Mouse (Mus musculus) lung, postnatal 0 days (tissue): ENCODE results near the gene Oasl1. TPM values are rescaled to one million over a fixed set of nuclear protein-coding genes. Genes with fewer than 3 reads are reported as not detected.
"Not testable (repeated sequence)": the region's sequence is repeated elsewhere in the genome, so short reads cannot be mapped to it uniquely, and the experiment has no call there.

ENCODE experiments used
- ATAC-seq: fragments of 200-750 bp; cut with Nextera tagmentation; 2 replicates; pipeline ENCODE4 v1.8.0; 2017; ENCODE audit warnings: moderate library complexity
- DNase-seq: peaks from one replicate; pipeline ENCODE4 v3.0.0-alpha.2; 2016; ENCODE audit warnings: low spot score
- H3K27ac ChIP-seq: fragments of 300-500 bp; sonication (generic); 2 replicates; pipeline ENCODE4 v1.5.1; 2014; ENCODE audit warnings: antibody characterized with exemption, mild to moderate bottlenecking, low read length, mixed read lengths
- H3K27me3 ChIP-seq: fragments of 300-500 bp; sonication (generic); replicated peaks from 2 replicates; pipeline ENCODE4 v1.6.1; 2014; ENCODE audit warnings: low read length, mixed read lengths; ENCODE audit not compliant: insufficient read depth
- H3K36me3 ChIP-seq: fragments of 300-500 bp; sonication (generic); 2 replicates; pipeline ENCODE4 v1.6.1; 2014; ENCODE audit warnings: low read length, mixed read lengths; ENCODE audit not compliant: insufficient read depth
- H3K4me1 ChIP-seq: fragments of 300-500 bp; sonication (generic); 2 replicates; pipeline ENCODE4 v1.6.1; 2014; ENCODE audit warnings: antibody characterized with exemption, low read depth, low read length, mixed read lengths; ENCODE audit not compliant: insufficient read depth
- H3K4me2 ChIP-seq: fragments of 300-500 bp; sonication (generic); replicated peaks from 2 replicates; pipeline ENCODE4 v1.6.1; 2014; ENCODE audit warnings: low read depth, mild to moderate bottlenecking, low read length, moderate library complexity, mixed read lengths
- H3K4me3 ChIP-seq: fragments of 300-500 bp; sonication (generic); 2 replicates; pipeline ENCODE4 v1.5.1; 2014; ENCODE audit warnings: low read depth, low read length
- H3K9ac ChIP-seq: fragments of 300-500 bp; sonication (generic); replicated peaks from 2 replicates; pipeline ENCODE4 v1.6.1; 2014; ENCODE audit warnings: low read depth, mild to moderate bottlenecking
- H3K9me3 ChIP-seq: fragments of 300-500 bp; sonication (generic); 2 replicates; pipeline ENCODE4 v1.6.1; 2016; ENCODE audit warnings: low read length, mixed read lengths
- CTCF ChIP-seq: IDR thresholded peaks from 2 replicates; pipeline ENCODE4 v1.5.1; 2016; ENCODE audit warnings: antibody characterized with exemption, mild to moderate bottlenecking
- EP300 ChIP-seq: IDR thresholded peaks from 2 replicates; pipeline ENCODE4 v1.6.1; 2016; ENCODE audit warnings: antibody characterized with exemption, mild to moderate bottlenecking, control low read depth
- WGBS: fragments of 180-500 bp; shearing (Covaris S2); extraction: QIAGEN DNeasy Blood & Tissue Kit; methylation state at CpG from one replicate; pipeline ENCODE4 v1.1.7; 2014; 5-methylcytosine and 5-hydroxymethylcytosine counted together
- polyA plus RNA-seq: library from polyadenylated mRNA; unstranded; fragments of >200 nt; fragmentation: Nextera tagmentation; extraction: Ambion mirVana; gene quantifications from 2 replicates; pipeline ENCODE4 v1.2.1, GENCODE M21; 2015

Gene Oasl1
- polyA plus RNA-seq: 0.92 and 1.8 TPM in 2 replicates

GRCm38 (mm10) chr5:114922998-114923473 is at the start of gene Oasl1:
Gene Oasl1 (plus strand): TSS chr5:114923240.
- WGBS: 12% methylated on average over 15 of the region's 15 CpGs

DNA sequence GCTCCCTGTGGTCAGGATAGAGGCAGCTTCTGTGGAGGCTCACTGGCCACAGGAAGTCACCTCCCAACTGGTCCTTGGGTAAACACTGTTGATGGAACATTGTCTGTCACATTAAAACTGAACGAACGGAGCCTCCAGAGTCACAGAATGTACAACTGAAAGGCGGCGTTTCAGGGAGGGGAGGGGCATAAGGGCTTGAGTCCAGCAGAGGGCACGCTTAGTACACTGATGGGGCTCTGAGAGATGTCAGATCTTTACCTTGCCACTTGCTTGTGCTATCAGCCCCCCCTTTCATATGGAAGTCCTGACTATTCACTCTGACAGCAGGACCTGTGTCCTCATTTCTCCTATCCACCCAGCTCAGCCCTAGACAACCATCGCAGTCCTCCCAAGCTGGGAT is 47.2 kb upstream of the Oasl1 start:
- DNase-seq: peak; percentile 23
- H3K36me3 ChIP-seq: no peaks in the 10 kb centered on the region
- WGBS: 18% methylated on average over 6 of the region's 6 CpGs
- ATAC-seq: no peak
- H3K27me3 ChIP-seq: 0 out of 2 replicates have a peak, but pooled peaks cover 4% of the 10 kb centered on the region
- no peak overlapping the region for H3K4me2 ChIP-seq
- no peak overlapping the region for H3K9ac ChIP-seq
- H3K4me3 ChIP-seq: no peak overlapping the region
- no peak overlapping the region for H3K27ac ChIP-seq
- H3K9me3 ChIP-seq: no peaks in the 10 kb centered on the region
- no peaks in the 10 kb centered on the region for H3K4me1 ChIP-seq
- TF ChIP-seq CTCF (peak; percentile 57), EP300 (no peak)

More at GRCm38 (mm10) chr5:114922998-114923473, at the start of gene Oasl1:
- Histone ChIP-seq H3K9me3 (no peaks in the 10 kb centered on the region; the same call in 1 of the 2 replicates), H3K27me3 (no peaks in the 10 kb centered on the region), H3K27ac (no peak within 1 kb of the TSS), H3K4me3 (peak within 1 kb of the TSS; percentile 40), H3K4me2 (peak within 1 kb of the TSS; percentile 68), H3K36me3 (no peaks in the 10 kb centered on the region), H3K4me1 (no peaks in the 10 kb centered on the region), H3K9ac (peak within 1 kb of the TSS; percentile 44)
- TF ChIP-seq CTCF (no peak), EP300 (no peak)
- peak; percentile 73 for DNase-seq
- ATAC-seq: peak; percentile 70

GRCm38 (mm10) chr5:114876331-114876730 is 46.7 kb upstream of the Oasl1 start:
- H3K27ac ChIP-seq: no peak overlapping the region
- H3K36me3 ChIP-seq: no peaks in the 10 kb centered on the region
- no peak overlapping the region for H3K9ac ChIP-seq
- 28% methylated on average over 6 of the region's 6 CpGs for WGBS
- H3K4me2 ChIP-seq: no peak overlapping the region
- H3K27me3 ChIP-seq: 0 out of 2 replicates have a peak, but pooled peaks cover 4% of the 10 kb centered on the region
- ATAC-seq (no peak), DNase-seq (no peak)
- H3K4me3 ChIP-seq: no peak overlapping the region
- TF ChIP-seq EP300 (no peak), CTCF (no peak)
- H3K9me3 ChIP-seq: no peaks in the 10 kb centered on the region
- H3K4me1 ChIP-seq: no peaks in the 10 kb centered on the region

GRCm38 (mm10) chr5:114877487-114877886 is 45.6 kb upstream of the Oasl1 start:
- H3K36me3 ChIP-seq: no peaks in the 10 kb centered on the region
- TF ChIP-seq CTCF: no peak
- no peak for TF ChIP-seq EP300
- DNase-seq: no peak
- no peak overlapping the region for H3K27ac ChIP-seq
- no peak overlapping the region for H3K9ac ChIP-seq
- no peaks in the 10 kb centered on the region for H3K4me1 ChIP-seq
- no peak overlapping the region for H3K4me3 ChIP-seq
- no peak overlapping the region for H3K4me2 ChIP-seq
- no peaks in the 10 kb centered on the region for H3K9me3 ChIP-seq
- no peak for ATAC-seq
- WGBS: 59% methylated on average over 7 of the region's 7 CpGs
- H3K27me3 ChIP-seq: 0 out of 2 replicates have a peak, but pooled peaks cover 4% of the 10 kb centered on the region

DNA sequence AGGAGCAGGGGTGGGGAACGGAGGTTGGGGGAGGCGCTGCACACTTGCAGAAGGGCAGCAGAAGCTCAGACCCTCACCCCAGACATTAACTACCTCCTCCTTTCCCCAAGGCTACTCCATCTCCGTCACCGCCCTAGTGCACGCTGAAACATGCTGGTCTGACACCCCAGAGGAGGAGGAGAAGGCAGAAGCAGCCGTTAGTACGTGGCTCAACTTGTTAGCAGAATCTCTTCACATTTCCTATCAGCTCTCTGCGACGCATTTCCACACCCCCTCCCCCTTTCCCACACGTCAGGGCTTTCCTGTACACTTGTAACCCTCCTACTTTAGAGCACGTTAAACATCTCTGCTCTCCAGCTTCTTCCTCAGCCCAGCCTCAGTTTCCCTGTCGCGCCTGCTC is 43.6 kb upstream of the Oasl1 start:
- TF ChIP-seq EP300 (no peak), CTCF (no peak)
- DNase-seq: no peak
- no peak for ATAC-seq
- no peaks in the 10 kb centered on the region for H3K4me1 ChIP-seq
- H3K4me3 ChIP-seq: no peak overlapping the region
- no peak overlapping the region for H3K27ac ChIP-seq
- no peak overlapping the region for H3K4me2 ChIP-seq
- H3K27me3 ChIP-seq: 0 out of 2 replicates have a peak, but pooled peaks cover 4% of the 10 kb centered on the region
- H3K9ac ChIP-seq: no peak overlapping the region
- 33% methylated on average over 13 of the region's 13 CpGs for WGBS
- H3K36me3 ChIP-seq: no peaks in the 10 kb centered on the region
- no peaks in the 10 kb centered on the region for H3K9me3 ChIP-seq

DNA sequence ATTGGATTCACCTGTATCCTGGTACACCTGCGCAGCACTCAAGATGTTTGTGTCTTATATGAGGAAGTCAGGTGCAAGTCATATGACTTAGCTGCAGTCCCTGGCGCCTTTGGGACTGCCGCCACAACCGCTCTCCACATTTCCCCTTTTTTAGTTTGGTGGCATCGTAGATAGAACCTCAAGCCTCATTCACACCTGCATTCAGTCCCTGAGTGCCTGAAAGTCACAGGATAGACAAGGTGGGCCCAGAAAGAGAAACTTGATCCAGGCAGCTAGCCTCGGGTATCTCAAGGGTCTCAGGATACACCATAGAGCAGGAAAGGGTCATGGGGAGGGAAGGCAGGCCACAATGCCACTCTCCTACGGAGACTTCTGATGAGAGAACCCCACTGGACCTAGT is 40.7 kb upstream of the Oasl1 start:
- H3K4me1 ChIP-seq, H3K36me3 ChIP-seq, H3K9me3 ChIP-seq, DNase-seq, H3K27me3 ChIP-seq, H3K4me3 ChIP-seq, ATAC-seq, H3K4me2 ChIP-seq, H3K9ac ChIP-seq, H3K27ac ChIP-seq: not testable (repeated sequence)
- 73% methylated on average over 6 of the region's 7 CpGs for WGBS

GRCm38 (mm10) chr5:114883022-114883421 is 40.0 kb upstream of the Oasl1 start:
- ATAC-seq (no peak), DNase-seq (no peak)
- Histone ChIP-seq H3K9me3 (no peaks in the 10 kb centered on the region), H3K4me1 (no peaks in the 10 kb centered on the region), H3K4me2 (no peak overlapping the region), H3K27ac (no peak overlapping the region), H3K27me3 (no peaks in the 10 kb centered on the region), H3K9ac (no peak overlapping the region), H3K36me3 (no peaks in the 10 kb centered on the region), H3K4me3 (no peak overlapping the region)
- TF ChIP-seq EP300 (no peak), CTCF (no peak)
- WGBS: 72% methylated on average over 11 of the region's 11 CpGs
